Mouse (Mus musculus) 416B (cell line): Measurements from ENCODE around the gene Vma21-ps.
"Not testable (repeated sequence)": the region's sequence is repeated elsewhere in the genome, so short reads cannot be mapped to it uniquely, and the experiment has no call there.

ENCODE experiments used
- DNase-seq: peaks from one replicate; pipeline ENCODE4 v3.0.0; 2011; ENCODE audit warnings: low read depth

Vma21-ps gene

DNA sequence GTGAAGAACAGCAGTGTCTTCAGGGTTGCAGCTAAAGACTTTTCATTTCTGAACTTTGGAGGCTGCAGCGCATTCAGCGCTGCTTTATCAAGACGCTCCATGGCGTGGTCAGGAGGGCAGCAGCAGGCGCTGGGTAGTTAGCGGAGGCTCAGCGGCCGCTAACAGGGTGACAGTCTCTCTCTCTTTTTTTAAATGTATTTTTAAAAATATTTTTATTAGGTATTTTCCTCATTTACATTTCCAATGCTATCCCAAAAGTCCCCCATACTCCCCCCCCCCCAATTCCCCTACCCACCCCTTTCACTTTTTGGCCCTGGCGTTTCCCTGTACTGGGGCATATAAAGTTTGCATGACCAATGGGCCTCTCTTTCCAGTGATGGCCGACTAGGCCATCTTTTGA, at the start of gene Vma21-ps:
Vma21-ps (minus strand) TSS at position 101 of the 400 bp plus-strand sequence.
- not testable (repeated sequence) for DNase-seq

DNA sequence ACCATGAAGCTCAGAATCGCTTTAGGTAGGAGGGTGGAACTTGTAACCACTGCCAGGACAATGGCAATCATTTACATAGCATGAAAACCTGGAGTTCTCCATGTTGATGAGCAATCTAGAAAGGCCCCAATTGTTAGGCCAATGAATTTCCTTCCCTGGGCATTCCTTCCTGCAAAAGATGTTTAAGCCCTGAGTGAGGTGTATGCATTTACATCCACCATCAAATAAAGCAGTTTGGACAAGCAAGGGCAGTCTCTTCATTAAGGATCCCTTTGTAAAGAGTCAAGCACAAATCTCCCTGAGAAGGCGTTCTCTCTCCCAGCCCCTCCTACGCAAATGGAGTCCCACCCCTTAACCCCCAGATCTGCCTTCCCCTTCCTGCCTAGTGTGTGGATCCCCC, 46.0 kb upstream of the Vma21-ps start:
- DNase-seq, result no peak

DNA sequence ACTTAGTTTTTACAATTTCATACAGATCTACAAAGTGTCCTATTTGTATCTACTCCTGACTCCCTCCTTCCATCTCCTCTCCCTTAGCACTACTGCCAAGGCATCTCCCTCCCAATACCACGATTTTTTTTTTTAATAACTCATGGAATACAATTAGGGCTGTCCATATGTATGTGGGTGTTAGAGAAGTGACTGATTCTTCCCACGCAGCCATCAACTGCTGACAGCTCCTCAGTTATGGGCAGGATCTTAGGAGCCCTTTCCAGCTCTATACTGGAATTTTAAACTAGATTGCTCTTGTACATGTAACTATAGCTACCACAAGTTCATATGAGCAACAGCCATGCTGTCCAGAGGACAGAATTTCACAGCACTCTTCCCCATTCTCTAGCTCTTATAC, 33.6 kb upstream of the Vma21-ps start:
- DNase-seq, result no peak

DNA sequence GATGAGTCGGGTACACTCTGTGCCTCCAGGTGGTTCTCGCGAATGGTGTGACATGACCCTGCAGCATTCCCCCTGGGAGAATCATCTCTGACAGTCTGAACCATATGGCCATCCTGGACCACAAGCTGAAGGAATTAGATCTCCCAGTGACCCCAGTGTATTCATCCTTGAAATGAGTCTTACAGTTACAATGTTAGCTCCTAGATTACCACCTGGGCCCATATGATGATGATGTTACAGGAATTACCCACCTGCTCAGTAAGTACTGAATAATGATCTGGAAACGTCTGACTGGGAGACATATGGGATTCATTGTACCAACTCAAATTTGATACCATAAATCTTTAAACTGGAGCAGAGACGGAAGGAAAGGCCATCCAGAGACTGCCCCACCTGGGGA, 29.4 kb upstream of the Vma21-ps start:
- DNase-seq, result no peak

DNA sequence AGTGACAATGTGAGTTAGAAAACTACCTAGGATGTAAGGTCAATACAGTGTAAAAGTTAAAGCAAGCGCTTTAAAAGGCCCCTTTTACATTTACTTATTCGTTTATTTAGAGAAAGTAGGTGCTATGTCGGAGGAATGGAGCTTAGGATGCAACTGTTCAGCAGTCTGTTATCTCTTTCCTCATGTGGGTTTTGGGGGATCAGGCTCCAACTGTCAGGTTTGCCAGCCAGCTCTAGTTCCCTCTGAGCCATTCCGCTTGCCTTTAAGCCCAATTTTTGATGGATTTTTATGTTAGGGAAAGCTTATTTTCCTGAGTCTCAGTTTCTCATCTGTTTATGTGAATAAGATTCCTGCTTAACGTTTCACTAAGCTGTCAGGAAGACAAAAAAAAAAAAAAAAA, 22.3 kb upstream of the Vma21-ps start:
- no peak for DNase-seq

DNA sequence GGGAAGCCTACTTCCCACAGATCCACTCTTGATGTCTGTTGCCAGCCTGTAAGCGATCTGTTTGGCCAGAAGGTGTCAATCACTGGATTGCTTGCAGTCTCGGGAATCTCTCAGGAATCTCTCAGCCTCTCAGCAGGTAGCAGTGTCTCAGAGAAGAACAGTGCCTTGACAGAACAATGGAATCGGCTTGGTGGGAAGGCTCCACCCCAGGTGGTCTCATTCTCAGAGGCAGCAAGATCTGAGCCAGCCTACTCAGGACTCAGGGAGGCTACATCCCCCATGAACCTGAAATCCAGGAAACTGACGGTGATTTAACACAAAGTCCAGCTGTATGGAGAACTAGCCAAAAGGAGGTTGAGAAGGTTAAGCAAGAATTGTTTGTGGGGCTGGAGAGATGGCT, 20.5 kb upstream of the Vma21-ps start:
- DNase-seq, result no peak

DNA sequence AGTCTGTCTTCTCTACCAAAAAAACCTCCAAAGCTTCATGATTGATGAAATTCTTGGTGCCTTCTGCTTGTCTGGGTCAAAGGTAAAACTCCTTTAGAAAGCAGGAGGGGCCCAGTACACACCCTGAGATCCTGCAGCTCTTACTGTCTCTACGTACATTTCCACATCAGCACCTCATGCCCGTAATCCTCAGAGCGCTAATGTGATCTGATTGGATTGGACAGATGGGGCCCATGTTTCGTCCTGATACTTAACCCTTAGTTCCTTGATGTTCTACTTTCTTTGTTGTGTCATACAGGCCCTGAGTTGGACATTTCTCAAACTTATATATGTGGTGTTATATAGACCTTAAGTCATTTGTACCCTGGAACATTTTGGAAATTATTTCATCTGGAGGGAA, 9.6 kb downstream of the Vma21-ps start:
- no peak for DNase-seq

DNA sequence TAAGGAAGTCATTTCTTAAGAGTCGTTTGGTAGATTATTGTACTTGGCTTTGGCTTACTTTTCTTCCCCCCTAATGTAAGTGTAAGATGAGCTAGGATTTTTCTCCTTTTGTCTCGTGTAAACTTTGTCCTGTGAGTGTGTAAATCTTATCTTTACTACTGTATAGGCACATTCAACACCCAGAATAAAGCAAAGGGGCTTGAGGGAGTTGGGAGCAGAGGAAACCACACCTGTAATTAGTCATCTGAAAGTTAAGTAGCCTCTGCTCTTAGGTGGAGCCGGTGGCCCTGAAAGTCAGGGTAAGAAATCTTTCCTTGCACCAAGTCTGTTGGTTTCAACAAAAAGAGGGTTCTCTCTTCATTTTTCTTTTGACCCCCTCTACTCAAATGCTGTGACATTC, 23.6 kb downstream of the Vma21-ps start:
- no peak for DNase-seq

DNA sequence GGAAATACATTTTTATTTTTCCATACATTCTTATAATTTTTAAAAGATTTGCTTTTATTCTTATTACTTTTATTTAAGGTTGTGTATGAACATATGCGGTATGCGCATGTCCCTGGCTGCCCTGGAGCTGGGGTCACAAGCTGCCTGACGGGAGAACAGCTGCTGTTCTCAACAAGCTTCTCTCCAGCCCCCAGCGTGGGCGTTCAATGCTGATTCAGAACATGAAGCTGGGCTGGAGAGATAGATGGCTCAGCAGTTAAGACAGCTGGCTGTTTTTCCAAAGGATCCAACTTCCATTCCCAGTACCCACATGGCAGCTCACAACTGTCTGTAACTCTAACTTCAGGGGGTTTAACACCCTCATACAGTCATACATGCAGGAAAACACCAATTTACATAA, 35.7 kb downstream of the Vma21-ps start:
- DNase-seq, result no peak

DNA sequence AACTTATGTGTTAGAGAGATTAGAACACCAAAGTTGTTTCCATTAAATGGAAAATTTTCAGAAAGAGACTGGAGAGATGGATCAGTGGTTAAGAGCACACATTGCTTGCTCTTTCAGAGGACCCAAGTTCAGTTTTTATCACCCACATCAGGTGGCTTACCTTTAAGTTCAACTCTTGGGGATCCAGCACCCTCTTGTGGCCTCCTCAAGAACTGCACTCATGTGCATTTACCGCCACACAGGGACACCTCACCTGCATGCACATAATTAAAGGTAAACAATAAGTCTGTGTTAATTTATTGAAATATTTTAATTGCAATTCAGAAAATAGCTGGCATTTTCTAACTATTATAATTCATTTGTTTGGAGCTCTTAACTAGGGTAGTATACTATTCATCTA, 37.3 kb downstream of the Vma21-ps start:
- DNase-seq, result peak; percentile 24
